Mouse (Mus musculus) thymus, adult 2 months (tissue): Measurements from ENCODE around the gene 1700029J07Rik. TPM values are rescaled to one million over a fixed set of nuclear protein-coding genes. Genes with fewer than 3 reads are reported as not detected.

Experiments used
- DNase-seq: peaks from one replicate; pipeline ENCODE4 v3.0.0; 2021
- H3K27ac ChIP-seq: fragments of 200-500 bp; 2 replicates; pipeline ENCODE4 v1.5.1; 2012; ENCODE audit warnings: low read length, control low read depth; ENCODE audit not compliant: control insufficient read depth, insufficient read depth
- H3K27me3 ChIP-seq: fragments of 200-500 bp; 2 replicates; pipeline ENCODE4 v1.6.1; 2012; ENCODE audit warnings: mild to moderate bottlenecking, low read length, moderate library complexity, mixed read lengths; ENCODE audit not compliant: control insufficient read depth, insufficient read depth
- H3K36me3 ChIP-seq: fragments of 200-500 bp; 2 replicates; pipeline ENCODE4 v1.6.1; 2012; ENCODE audit warnings: mild to moderate bottlenecking, low read length, moderate library complexity; ENCODE audit not compliant: control insufficient read depth, insufficient read depth
- H3K4me1 ChIP-seq: fragments of 200-500 bp; replicated peaks from 2 replicates; pipeline ENCODE4 v1.6.1; 2012; ENCODE audit warnings: low read length; ENCODE audit not compliant: control insufficient read depth, insufficient read depth
- H3K4me3 ChIP-seq: fragments of 200-500 bp; 2 replicates; pipeline ENCODE4 v1.5.1; 2012; ENCODE audit warnings: mild to moderate bottlenecking, low read length, control low read depth, moderate library complexity; ENCODE audit not compliant: control insufficient read depth, insufficient read depth
- CTCF ChIP-seq: fragments of 200-500 bp; IDR thresholded peaks from 2 replicates; pipeline ENCODE4 v1.5.1; 2012; ENCODE audit warnings: mild to moderate bottlenecking, control low read depth, low read length, moderate library complexity, borderline replicate concordance; ENCODE audit not compliant: control insufficient read depth, poor library complexity, insufficient read depth; ENCODE audit errors: extremely low read depth
- POLR2A ChIP-seq: fragments of 200-500 bp; IDR thresholded peaks from 2 replicates; pipeline ENCODE4 v1.6.1; 2012; ENCODE audit warnings: mild to moderate bottlenecking, low read length, control low read depth, moderate library complexity; ENCODE audit not compliant: control insufficient read depth, poor library complexity, insufficient read depth; ENCODE audit errors: extremely low read depth
- WGBS: fragments of 180-500 bp; shearing (Covaris S2); methylation state at CpG from one replicate; pipeline ENCODE4 v1.1.7; 2018; 5-methylcytosine and 5-hydroxymethylcytosine counted together
- polyA plus RNA-seq: library from polyadenylated mRNA; depleted of rRNA; stranded (reverse); fragments of >200 nt; gene quantifications from 2 replicates; pipeline ENCODE4 v1.2.3, GENCODE M21; 2012; rRNA removed

1700029J07Rik gene
- polyA plus RNA-seq, 1 experiment = 0.27 TPM

- Histone ChIP-seq H3K4me3 (no peak overlapping the region), H3K27me3 (no peaks in the 10 kb centered on the region), H3K4me1 (no peaks in the 10 kb centered on the region), H3K36me3 (no peaks in the 10 kb centered on the region), H3K27ac (no peak overlapping the region)
- WGBS = 93% methylated on average over 20 of the region's 20 CpGs
- TF ChIP-seq POLR2A (no peak), CTCF (no peak)
- DNase-seq = no peak
Observed at GRCm38 (mm10) chr8:45917040-45917679, 57.9 kb downstream of the 1700029J07Rik start.

- WGBS = 87% methylated on average over 3 of the region's 3 CpGs
- Histone ChIP-seq H3K27ac (no peak overlapping the region), H3K4me3 (no peak overlapping the region), H3K36me3 (no peaks in the 10 kb centered on the region), H3K27me3 (no peaks in the 10 kb centered on the region), H3K4me1 (no peaks in the 10 kb centered on the region)
- TF ChIP-seq CTCF = no peak
- TF ChIP-seq POLR2A = no peak
- DNase-seq = no peak
Observed at GRCm38 (mm10) chr8:45916496-45916895, 58.6 kb downstream of the 1700029J07Rik start.

GRCm38 (mm10) chr8:45913707-45914106 is 61.3 kb downstream of the 1700029J07Rik start:
- Histone ChIP-seq H3K4me1 (no peaks in the 10 kb centered on the region), H3K4me3 (no peak overlapping the region), H3K27ac (no peak overlapping the region), H3K27me3 (no peaks in the 10 kb centered on the region), H3K36me3 (no peaks in the 10 kb centered on the region)
- 93% methylated on average over 11 of the region's 11 CpGs for WGBS
- TF ChIP-seq POLR2A (no peak), CTCF (no peak)
- DNase-seq = no peak

- Histone ChIP-seq H3K4me1 (no peaks in the 10 kb centered on the region), H3K27me3 (no peaks in the 10 kb centered on the region), H3K27ac (no peak overlapping the region), H3K4me3 (no peak overlapping the region), H3K36me3 (no peaks in the 10 kb centered on the region)
- WGBS = 97% methylated on average over 4 of the region's 4 CpGs
- TF ChIP-seq POLR2A (no peak), CTCF (no peak)
- no peak for DNase-seq
Observed at GRCm38 (mm10) chr8:45906251-45906619, 68.8 kb downstream of the 1700029J07Rik start.

GRCm38 (mm10) chr8:45905591-45906250 is 69.3 kb downstream of the 1700029J07Rik start:
- H3K4me1 ChIP-seq = no peaks in the 10 kb centered on the region
- no peak for TF ChIP-seq POLR2A
- no peak for TF ChIP-seq CTCF
- DNase-seq = no peak
- no peaks in the 10 kb centered on the region for H3K36me3 ChIP-seq
- H3K4me3 ChIP-seq = no peak overlapping the region
- WGBS = 80% methylated on average over 7 of the region's 7 CpGs
- no peak overlapping the region for H3K27ac ChIP-seq
- no peaks in the 10 kb centered on the region for H3K27me3 ChIP-seq

GRCm38 (mm10) chr8:45903659-45904058 is 71.4 kb downstream of the 1700029J07Rik start:
- DNase-seq = no peak
- H3K4me1 ChIP-seq = no peaks in the 10 kb centered on the region
- H3K27ac ChIP-seq = no peak overlapping the region
- no peaks in the 10 kb centered on the region for H3K27me3 ChIP-seq
- TF ChIP-seq POLR2A (no peak), CTCF (no peak)
- H3K36me3 ChIP-seq = no peaks in the 10 kb centered on the region
- WGBS = 83% methylated on average over 3 of the region's 3 CpGs
- no peak overlapping the region for H3K4me3 ChIP-seq

Other genes starting within 250 kb of the 1700029J07Rik start
- 8.3 and 11.8 TPM in 2 replicates for gene Pdlim3, start 89.8 kb downstream of the 1700029J07Rik start, polyA plus RNA-seq
- not detected in 2 replicates for gene Ccdc110, start 40.6 kb downstream of the 1700029J07Rik start, polyA plus RNA-seq
- gene Ufsp2, start 276 bp upstream of the 1700029J07Rik start, polyA plus RNA-seq = 11.2 and 13.0 TPM in 2 replicates
- 0.08 TPM in 1 of 2 replicates, not detected in the other for gene Lrp2bp, start 24.1 kb upstream of the 1700029J07Rik start, polyA plus RNA-seq
- gene Ankrd37, start 30.5 kb upstream of the 1700029J07Rik start, polyA plus RNA-seq = 7.2 and 9.6 TPM in 2 replicates
- gene Cfap97, start 176.5 kb upstream of the 1700029J07Rik start, polyA plus RNA-seq = 7.5 and 8.1 TPM in 2 replicates
- 7.5 and 8.7 TPM in 2 replicates for gene Snx25, start 176.9 kb upstream of the 1700029J07Rik start, polyA plus RNA-seq
- 238 and 569 TPM in 2 replicates for gene Slc25a4, start 236.0 kb upstream of the 1700029J07Rik start, polyA plus RNA-seq